Mouse (Mus musculus) embryonic facial prominence, embryonic 11.5 days (tissue): ENCODE measurements around the gene Pcx. TPM values are rescaled to one million over a fixed set of nuclear protein-coding genes. Genes with fewer than 3 reads are reported as not detected.

Source experiments
- ATAC-seq: fragments of 200-750 bp; cut with Nextera tagmentation; replicated peaks from 2 replicates; pipeline ENCODE4 v1.8.0; 2017; ENCODE audit warnings: low read depth; ENCODE audit not compliant: insufficient number of reproducible peaks, low FRiP score, low TSS enrichment
- DNase-seq: peaks from one replicate; pipeline ENCODE4 v3.0.0-alpha.2; 2015; ENCODE audit warnings: low spot score
- H3K27ac ChIP-seq: fragments of 300-500 bp; sonication (generic); replicated peaks from 2 replicates; pipeline ENCODE4 v1.5.1; 2014; ENCODE audit warnings: mild to moderate bottlenecking, low read depth, low read length, control low read depth
- H3K27me3 ChIP-seq: fragments of 300-500 bp; sonication (generic); 2 replicates; pipeline ENCODE4 v1.6.1; 2014; ENCODE audit warnings: mild to moderate bottlenecking, low read length, moderate library complexity, mixed read lengths; ENCODE audit not compliant: control insufficient read depth, insufficient read depth
- H3K36me3 ChIP-seq: fragments of 300-500 bp; sonication (generic); replicated peaks from 2 replicates; pipeline ENCODE4 v1.6.1; 2014; ENCODE audit warnings: low read depth, mild to moderate bottlenecking, low read length, moderate library complexity, mixed read lengths; ENCODE audit not compliant: control insufficient read depth, insufficient read depth
- H3K4me1 ChIP-seq: fragments of 300-500 bp; sonication (generic); 2 replicates; pipeline ENCODE4 v1.6.1; 2014; ENCODE audit warnings: low read length, mixed read lengths; ENCODE audit not compliant: control insufficient read depth, insufficient read depth
- H3K4me2 ChIP-seq: fragments of 300-500 bp; sonication (generic); 2 replicates; pipeline ENCODE4 v1.6.1; 2014; ENCODE audit warnings: low read depth, mild to moderate bottlenecking, control low read depth, low read length, moderate library complexity
- H3K4me3 ChIP-seq: fragments of 300-500 bp; sonication (generic); 2 replicates; pipeline ENCODE4 v1.5.1; 2014; ENCODE audit warnings: low read depth, low read length, control low read depth
- H3K9ac ChIP-seq: fragments of 300-500 bp; sonication (generic); replicated peaks from 2 replicates; pipeline ENCODE4 v1.6.1; 2014; ENCODE audit warnings: mild to moderate bottlenecking, control low read depth, low read length
- H3K9me3 ChIP-seq: fragments of 300-500 bp; sonication (generic); replicated peaks from 2 replicates; pipeline ENCODE4 v1.6.1; 2016; ENCODE audit warnings: mild to moderate bottlenecking, low read length, inconsistent platforms, mixed read lengths; ENCODE audit not compliant: control insufficient read depth
- WGBS: fragments of 180-500 bp; shearing (Covaris S2); extraction: QIAGEN DNeasy Blood & Tissue Kit; methylation state at CpG from one replicate; pipeline ENCODE4 v1.1.7; 2014; 5-methylcytosine and 5-hydroxymethylcytosine counted together
- polyA plus RNA-seq: library from polyadenylated mRNA; unstranded; fragments of >200 nt; fragmentation: Nextera tagmentation; extraction: Ambion mirVana; gene quantifications from 2 replicates; pipeline ENCODE4 v1.2.1, GENCODE M21; 2014

Gene Pcx
- polyA plus RNA-seq, 1 experiment from 2014 or later = 15.4 TPM

- no peak overlapping the region for H3K9ac ChIP-seq
- no peak for ATAC-seq
- no peak overlapping the region for H3K27ac ChIP-seq
- no peaks in the 10 kb centered on the region for H3K27me3 ChIP-seq
- no peaks in the 10 kb centered on the region; the same call in 1 of the 2 replicates for H3K36me3 ChIP-seq
- no peaks in the 10 kb centered on the region for H3K9me3 ChIP-seq
- WGBS = 84% methylated on average over 7 of the region's 7 CpGs
- no peak overlapping the region for H3K4me3 ChIP-seq
- H3K4me1 ChIP-seq = peaks cover 2% of the 10 kb centered on the region; the same call in 1 of the 2 replicates
- no peak overlapping the region for H3K4me2 ChIP-seq
- no peak for DNase-seq
These were observed 110.4 kb downstream of the Pcx start for GRCm38 (mm10) chr19:4620721-4621120.

GRCm38 (mm10) chr19:4622780-4623179, 112.5 kb downstream of the Pcx start:
- ATAC-seq (no peak), DNase-seq (no peak)
- Histone ChIP-seq H3K9me3 (no peaks in the 10 kb centered on the region), H3K4me1 (peaks cover 7% of the 10 kb centered on the region), H3K27ac (no peak overlapping the region), H3K4me2 (no peak overlapping the region), H3K27me3 (no peaks in the 10 kb centered on the region), H3K4me3 (no peak overlapping the region), H3K36me3 (no peaks in the 10 kb centered on the region), H3K9ac (no peak overlapping the region)
- 73% methylated on average over 5 of the region's 5 CpGs for WGBS

- Histone ChIP-seq H3K4me3 (no peak overlapping the region), H3K9ac (no peak overlapping the region), H3K27me3 (no peaks in the 10 kb centered on the region), H3K36me3 (no peaks in the 10 kb centered on the region), H3K9me3 (no peaks in the 10 kb centered on the region), H3K4me1 (peaks cover 7% of the 10 kb centered on the region), H3K4me2 (no peak overlapping the region), H3K27ac (no peak overlapping the region)
- DNase-seq (no peak), ATAC-seq (no peak)
- 94% methylated on average over 9 of the region's 9 CpGs for WGBS
These were observed 113.1 kb downstream of the Pcx start for GRCm38 (mm10) chr19:4623419-4623818.

DNA sequence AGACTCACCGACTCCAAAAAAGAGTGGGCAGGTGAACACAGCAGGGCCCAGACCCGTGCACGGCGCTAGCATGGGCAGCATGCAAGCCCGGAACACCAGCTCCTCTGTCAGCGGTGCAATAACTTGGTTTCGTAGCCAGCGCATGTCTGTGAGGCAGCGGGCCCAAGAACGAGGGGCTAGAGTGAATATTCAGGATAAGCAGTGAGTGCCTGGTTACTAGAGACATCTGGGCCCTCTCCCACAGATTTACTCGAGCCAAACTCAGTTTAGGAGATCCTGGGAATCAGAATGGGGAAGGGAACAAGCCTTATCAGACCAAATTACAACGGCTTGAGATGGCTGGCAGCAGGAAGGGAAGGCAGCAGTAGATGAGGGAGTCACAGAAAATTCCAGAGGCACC, 113.7 kb downstream of the Pcx start:
- DNase-seq = no peak
- peaks cover 7% of the 10 kb centered on the region for H3K4me1 ChIP-seq
- no peak for ATAC-seq
- no peaks in the 10 kb centered on the region for H3K9me3 ChIP-seq
- no peak overlapping the region for H3K4me3 ChIP-seq
- H3K27ac ChIP-seq = no peak overlapping the region
- H3K27me3 ChIP-seq = no peaks in the 10 kb centered on the region
- WGBS = 94% methylated on average over 12 of the region's 12 CpGs
- H3K36me3 ChIP-seq = no peaks in the 10 kb centered on the region
- no peak overlapping the region for H3K4me2 ChIP-seq
- H3K9ac ChIP-seq = no peak overlapping the region

DNA sequence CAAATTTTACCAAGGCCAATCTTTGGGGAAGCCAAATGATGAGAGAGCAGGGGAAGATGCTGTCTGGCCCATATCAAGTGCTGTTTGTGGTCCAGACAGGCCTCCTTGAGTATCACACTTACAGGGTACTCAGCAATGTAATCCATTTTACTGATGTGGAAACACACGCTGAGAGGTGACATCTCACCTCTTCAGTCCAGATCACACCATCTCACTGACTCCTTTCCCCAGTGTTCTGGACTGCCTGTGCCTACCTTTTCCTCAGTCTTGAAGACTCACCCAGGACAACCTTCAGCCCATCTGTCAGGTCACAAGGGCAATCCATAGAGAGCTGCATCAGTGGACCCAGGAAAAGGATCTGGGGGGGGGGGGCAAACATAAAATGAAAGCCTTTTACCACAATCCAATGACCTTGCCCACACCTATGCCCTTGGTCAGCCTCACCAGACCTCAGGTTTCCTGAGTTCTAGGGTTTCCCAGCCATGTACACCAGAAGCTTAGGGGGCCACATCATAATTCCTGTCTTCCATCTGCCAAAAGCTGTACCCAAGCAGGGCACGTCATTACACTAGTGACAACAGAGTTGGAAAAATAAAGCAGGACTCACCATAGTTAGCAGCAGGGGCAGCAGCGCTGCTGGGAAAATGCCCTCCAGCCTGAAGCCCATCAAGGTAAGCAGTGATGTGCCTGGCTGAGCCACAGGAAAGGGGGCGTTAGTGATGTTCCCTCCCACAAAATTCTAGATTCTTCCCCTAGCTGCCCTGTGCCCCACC, 114.3 kb downstream of the Pcx start:
- DNase-seq = no peak
- 0 out of 2 replicates have a peak, but pooled peaks have one; percentile 0 for ATAC-seq
- Histone ChIP-seq H3K9ac (peak overlapping the region; percentile 96), H3K27ac (no peak overlapping the region), H3K36me3 (no peaks in the 10 kb centered on the region), H3K4me1 (peaks cover 7% of the 10 kb centered on the region), H3K4me2 (peak overlapping the region; percentile 76), H3K4me3 (peak overlapping the region; percentile 91), H3K27me3 (no peaks in the 10 kb centered on the region), H3K9me3 (no peaks in the 10 kb centered on the region)
- 28% methylated on average over 4 of the region's 4 CpGs for WGBS

- H3K4me1 ChIP-seq = peaks cover 7% of the 10 kb centered on the region
- H3K36me3 ChIP-seq = no peaks in the 10 kb centered on the region
- H3K9me3 ChIP-seq = no peaks in the 10 kb centered on the region
- under 1% methylated on average over 60 of the region's 64 CpGs for WGBS
- peak within 1 kb of the TSS; percentile 76 for H3K4me2 ChIP-seq
- H3K9ac ChIP-seq = peak within 1 kb of the TSS; percentile 96
- ATAC-seq (peak; percentile 77), DNase-seq (peak; percentile 95)
- H3K4me3 ChIP-seq = peak within 1 kb of the TSS; percentile 91
- no peaks in the 10 kb centered on the region for H3K27me3 ChIP-seq
- peak within 1 kb of the TSS; percentile 74 for H3K27ac ChIP-seq
These were observed 115.0 kb downstream of the Pcx start, which contains the start of gene Rce1 for GRCm38 (mm10) chr19:4625179-4625828. Gene Rce1 (minus strand): TSS chr19:4625641.

GRCm38 (mm10) chr19:4625829-4626535, 115.7 kb downstream of the Pcx start:
- H3K27ac ChIP-seq = peak overlapping the region; percentile 74
- H3K9ac ChIP-seq = peak overlapping the region; percentile 96
- no peaks in the 10 kb centered on the region for H3K36me3 ChIP-seq
- H3K4me1 ChIP-seq = peaks cover 7% of the 10 kb centered on the region
- WGBS = 2% methylated on average over 34 of the region's 35 CpGs
- H3K9me3 ChIP-seq = no peaks in the 10 kb centered on the region
- H3K4me3 ChIP-seq = peak overlapping the region; percentile 91
- DNase-seq (peak; percentile 51), ATAC-seq (peak; percentile 42; the same call in 1 of the 2 replicates)
- H3K27me3 ChIP-seq = no peaks in the 10 kb centered on the region
- peak overlapping the region; percentile 75 for H3K4me2 ChIP-seq
